Mouse (Mus musculus): ENCODE measurements around the gene Krt10. TPM values are rescaled to one million over a fixed set of nuclear protein-coding genes. Genes with fewer than 3 reads are reported as not detected.

The Krt10 gene
- polyA plus RNA-seq, 1 experiment from 2014 or later: 34.6 TPM

DNA sequence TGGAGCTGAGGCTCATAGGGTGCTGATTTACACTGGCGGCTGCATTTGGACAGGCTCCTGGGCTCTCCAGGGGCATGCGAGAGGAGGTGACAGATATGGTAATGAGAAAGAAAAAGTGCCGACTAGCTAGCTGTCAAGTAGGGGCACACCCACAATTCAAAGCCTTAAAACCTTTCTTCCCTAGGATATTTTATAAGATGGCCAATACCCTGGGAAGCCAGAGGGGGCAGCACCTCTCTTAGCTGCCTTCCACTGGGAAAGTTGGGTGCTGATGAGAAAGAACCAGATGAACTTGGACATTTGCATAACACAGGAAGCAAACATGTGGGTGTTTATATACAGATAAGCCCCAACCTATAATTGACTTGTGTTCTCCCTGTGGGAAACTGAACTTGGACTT, 19.9 kb downstream of the Krt10 start:
- Histone ChIP-seq H3K9me3 (no peaks in the 10 kb centered on the region), H3K9ac (no peak overlapping the region), H3K4me2 (replicated peaks) (no peak overlapping the region), H3K27ac (no peak overlapping the region), H3K4me3 (no peak overlapping the region), H3K36me3 (no peaks in the 10 kb centered on the region), H3K27me3 (0 out of 2 replicates have a peak, but pooled peaks cover 2% of the 10 kb centered on the region), H3K4me1 (no peaks in the 10 kb centered on the region)
- 19% methylated on average over 3 of the region's 3 CpGs for WGBS
- no peak for ATAC-seq (ENCODE audit: insufficient number of reproducible peaks, insufficient read depth, low FRiP score, low TSS enrichment)

DNA sequence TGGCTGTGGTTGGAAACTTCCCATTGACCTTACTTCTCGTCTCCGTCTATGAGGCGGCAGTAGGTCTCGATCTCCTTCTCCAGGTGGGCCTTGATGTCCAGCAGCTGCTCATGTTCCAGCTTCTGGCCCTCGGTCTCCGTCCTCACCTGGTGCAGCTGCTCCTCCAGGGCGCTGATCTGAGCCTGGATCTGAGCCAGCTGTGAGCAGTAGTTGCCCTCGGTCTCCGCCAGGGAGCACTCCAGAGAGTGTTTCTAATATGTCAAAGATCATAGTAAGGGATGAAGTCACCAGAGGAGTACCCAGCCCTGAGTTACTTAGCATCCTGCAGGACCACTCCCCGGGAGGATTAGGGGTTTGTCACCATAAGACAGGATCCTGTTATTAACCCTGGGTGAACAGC, 22.4 kb downstream of the Krt10 start:
- H3K36me3 ChIP-seq: no peaks in the 10 kb centered on the region
- H3K9ac ChIP-seq: no peak overlapping the region
- 0 out of 2 replicates have a peak, but pooled peaks cover 2% of the 10 kb centered on the region for H3K27me3 ChIP-seq
- 45% methylated on average over 10 of the region's 10 CpGs for WGBS
- no peak overlapping the region for H3K4me3 ChIP-seq
- no peak overlapping the region for H3K4me2 ChIP-seq (replicated peaks)
- no peak overlapping the region for H3K27ac ChIP-seq
- no peaks in the 10 kb centered on the region for H3K4me1 ChIP-seq
- H3K9me3 ChIP-seq: no peaks in the 10 kb centered on the region
- ATAC-seq (ENCODE audit: insufficient number of reproducible peaks, insufficient read depth, low FRiP score, low TSS enrichment): no peak

DNA sequence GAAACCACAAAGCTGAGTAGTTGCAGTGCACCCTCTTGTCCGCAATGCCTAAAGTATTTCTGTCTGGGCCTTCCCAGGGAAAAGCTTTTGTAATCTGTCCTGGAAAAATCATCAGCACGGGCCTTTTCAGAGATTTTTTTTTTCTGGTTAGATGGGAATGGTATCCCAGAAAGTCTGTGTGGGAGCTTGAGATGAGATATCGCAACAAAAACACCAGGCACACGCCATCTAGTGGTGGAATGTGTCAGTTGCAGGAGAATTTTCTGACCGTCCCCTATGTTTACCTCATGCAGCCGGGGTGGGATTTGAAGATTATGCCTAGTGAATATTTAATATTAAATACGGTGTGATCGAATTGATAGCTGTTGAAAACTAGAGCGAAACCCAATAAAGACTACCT, 24.8 kb downstream of the Krt10 start:
- no peak for ATAC-seq (ENCODE audit: insufficient number of reproducible peaks, insufficient read depth, low FRiP score, low TSS enrichment)
- no peak overlapping the region for H3K9ac ChIP-seq
- no peak overlapping the region for H3K4me3 ChIP-seq
- no peak overlapping the region for H3K4me2 ChIP-seq (replicated peaks)
- H3K9me3 ChIP-seq: no peaks in the 10 kb centered on the region
- no peaks in the 10 kb centered on the region for H3K27me3 ChIP-seq
- WGBS: 29% methylated on average over 9 of the region's 9 CpGs
- H3K4me1 ChIP-seq: no peaks in the 10 kb centered on the region
- H3K27ac ChIP-seq: no peak overlapping the region
- H3K36me3 ChIP-seq: no peaks in the 10 kb centered on the region

- H3K4me2 ChIP-seq (replicated peaks): no peak overlapping the region
- no peak overlapping the region for H3K4me3 ChIP-seq
- no peak overlapping the region for H3K27ac ChIP-seq
- H3K9me3 ChIP-seq: no peaks in the 10 kb centered on the region
- WGBS: 87% methylated on average over 8 of the region's 8 CpGs
- no peaks in the 10 kb centered on the region for H3K36me3 ChIP-seq
- no peaks in the 10 kb centered on the region for H3K27me3 ChIP-seq
- H3K9ac ChIP-seq: no peak overlapping the region
- ATAC-seq (ENCODE audit: insufficient number of reproducible peaks, insufficient read depth, low FRiP score, low TSS enrichment): no peak
- H3K4me1 ChIP-seq: no peaks in the 10 kb centered on the region
Observed at GRCm38 (mm10) chr11:99361423-99361822, 27.7 kb downstream of the Krt10 start.

GRCm38 (mm10) chr11:99351004-99351403, 38.2 kb downstream of the Krt10 start, which contains the start of gene Krt27:
Gene Krt27 (minus strand): TSS chr11:99351104.
- Histone ChIP-seq H3K4me1 (no peaks in the 10 kb centered on the region), H3K4me2 (replicated peaks) (no peak within 1 kb of the TSS), H3K27me3 (no peaks in the 10 kb centered on the region), H3K27ac (no peak within 1 kb of the TSS), H3K4me3 (no peak within 1 kb of the TSS), H3K36me3 (no peaks in the 10 kb centered on the region), H3K9me3 (no peaks in the 10 kb centered on the region), H3K9ac (no peak within 1 kb of the TSS)
- ATAC-seq (ENCODE audit: insufficient number of reproducible peaks, insufficient read depth, low FRiP score, low TSS enrichment): no peak
- 83% methylated on average over 12 of the region's 12 CpGs for WGBS

DNA sequence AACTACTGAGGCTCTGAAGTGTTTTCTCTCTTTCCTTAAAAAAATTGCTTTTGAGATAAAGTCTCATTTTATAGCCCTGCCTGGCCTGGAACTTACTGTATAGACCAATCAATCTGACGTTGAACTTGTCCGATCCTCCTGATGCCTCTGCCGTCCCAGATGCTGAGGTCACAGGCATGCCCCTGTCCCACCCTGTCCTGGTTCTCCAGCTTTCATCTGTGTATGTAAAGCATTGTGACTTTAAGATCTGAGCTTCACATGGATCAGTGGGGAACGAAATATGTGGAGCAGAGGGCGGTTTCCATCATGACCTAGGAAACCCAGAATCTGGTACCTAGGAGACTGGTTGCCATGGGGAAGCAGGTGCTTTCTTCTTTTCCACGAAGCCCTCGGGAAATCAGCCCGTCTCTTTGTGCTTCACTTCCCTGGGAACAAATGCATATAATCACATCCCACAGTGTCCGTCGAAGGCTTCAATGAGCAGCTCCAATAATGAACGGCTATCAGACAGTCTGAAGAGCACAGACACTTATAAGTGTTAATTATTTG, 49.8 kb downstream of the Krt10 start:
- Histone ChIP-seq H3K9ac (no peak overlapping the region), H3K27ac (no peak overlapping the region)

DNA sequence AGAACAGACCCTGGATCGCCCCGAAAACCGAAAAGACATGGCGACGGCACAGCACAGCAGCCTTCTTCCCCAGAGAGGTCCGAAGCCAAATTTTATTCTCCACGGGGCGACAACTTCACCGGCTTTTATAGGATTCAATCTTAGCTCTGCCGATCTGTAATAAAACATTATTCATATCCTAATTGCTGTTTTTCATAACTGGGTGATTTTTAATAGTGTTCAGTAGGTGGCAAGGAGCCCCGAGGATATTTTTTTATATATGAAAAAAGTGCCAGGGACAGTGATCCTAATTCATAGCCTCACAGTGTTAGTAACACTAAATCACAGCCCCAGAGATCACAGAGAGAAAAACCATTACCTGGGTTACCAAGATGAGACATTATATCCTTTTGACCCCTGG, 51.3 kb downstream of the Krt10 start, which contains the start of gene Krt26:
Gene Krt26, minus strand, starts transcription at position 101 of the 400 bp plus-strand sequence.
- WGBS: 93% methylated on average over 11 of the region's 11 CpGs
- Histone ChIP-seq H3K4me1 (no peaks in the 10 kb centered on the region), H3K4me2 (replicated peaks) (no peak within 1 kb of the TSS), H3K4me3 (no peak within 1 kb of the TSS), H3K9ac (no peak within 1 kb of the TSS), H3K27ac (no peak within 1 kb of the TSS), H3K36me3 (no peaks in the 10 kb centered on the region), H3K9me3 (no peaks in the 10 kb centered on the region), H3K27me3 (no peaks in the 10 kb centered on the region)
- no peak for ATAC-seq (ENCODE audit: insufficient number of reproducible peaks, insufficient read depth, low FRiP score, low TSS enrichment)

More for the DNA sequence above, 49.8 kb downstream of the Krt10 start:
- no peaks in the 10 kb centered on the region for H3K27me3 ChIP-seq
- H3K4me3 ChIP-seq: no peak overlapping the region
- H3K4me1 ChIP-seq: no peaks in the 10 kb centered on the region
- 82% methylated on average over 11 of the region's 11 CpGs for WGBS
- no peaks in the 10 kb centered on the region for H3K36me3 ChIP-seq
- ATAC-seq (ENCODE audit: insufficient number of reproducible peaks, insufficient read depth, low FRiP score, low TSS enrichment): no peak
- H3K4me2 ChIP-seq (replicated peaks): no peak overlapping the region
- H3K9me3 ChIP-seq: no peaks in the 10 kb centered on the region

Other genes starting within 250 kb of the Krt10 start
- 0.81 TPM in 2 replicates for gene Ccr7, start 234.3 kb downstream of the Krt10 start, polyA plus RNA-seq (2016; fragmentation: Nextera tagmentation; extraction: Ambion mirVana)
- 329 and 340 TPM in 2 replicates for gene Smarce1, start 158.3 kb downstream of the Krt10 start, polyA plus RNA-seq (2016; fragmentation: Nextera tagmentation; extraction: Ambion mirVana)
- gene Krt222, start 145.3 kb downstream of the Krt10 start, polyA plus RNA-seq (2016; fragmentation: Nextera tagmentation; extraction: Ambion mirVana): 0.38 and 0.58 TPM in 2 replicates
- gene Krt24, start 104.1 kb downstream of the Krt10 start, polyA plus RNA-seq (2016; fragmentation: Nextera tagmentation; extraction: Ambion mirVana): 0.33 and 0.51 TPM in 2 replicates
- gene Krt25, start 66.4 kb downstream of the Krt10 start, polyA plus RNA-seq (2016; fragmentation: Nextera tagmentation; extraction: Ambion mirVana): not detected in 2 replicates
- gene Krt26, start 51.4 kb downstream of the Krt10 start, polyA plus RNA-seq (2016; fragmentation: Nextera tagmentation; extraction: Ambion mirVana): not detected in 2 replicates
- gene Krt27, start 38.3 kb downstream of the Krt10 start, polyA plus RNA-seq (2016; fragmentation: Nextera tagmentation; extraction: Ambion mirVana): not detected in 2 replicates
- 0.18 and 0.29 TPM in 2 replicates for gene Krt28, start 14.5 kb downstream of the Krt10 start, polyA plus RNA-seq (2016; fragmentation: Nextera tagmentation; extraction: Ambion mirVana)
- not detected in 2 replicates for gene Krt12, start 32.9 kb upstream of the Krt10 start, polyA plus RNA-seq (2016; fragmentation: Nextera tagmentation; extraction: Ambion mirVana)
- 0.40 and 0.42 TPM in 2 replicates for gene Krt20, start 48.8 kb upstream of the Krt10 start, polyA plus RNA-seq (2016; fragmentation: Nextera tagmentation; extraction: Ambion mirVana)
- 0.61 and 2.4 TPM in 2 replicates for gene Krt23, start 103.8 kb upstream of the Krt10 start, polyA plus RNA-seq (2016; fragmentation: Nextera tagmentation; extraction: Ambion mirVana)
- not detected in 2 replicates for gene Krt39, start 132.0 kb upstream of the Krt10 start, polyA plus RNA-seq (2016; fragmentation: Nextera tagmentation; extraction: Ambion mirVana)
- not detected in 2 replicates for gene Krt40, start 153.8 kb upstream of the Krt10 start, polyA plus RNA-seq (2016; fragmentation: Nextera tagmentation; extraction: Ambion mirVana)
- gene Krtap3-3, start 161.5 kb upstream of the Krt10 start, polyA plus RNA-seq (2016; fragmentation: Nextera tagmentation; extraction: Ambion mirVana): not detected in 2 replicates
- gene Krtap3-2, start 167.5 kb upstream of the Krt10 start, polyA plus RNA-seq (2016; fragmentation: Nextera tagmentation; extraction: Ambion mirVana): not detected in 2 replicates
- gene Gm11939, start 170.1 kb upstream of the Krt10 start, polyA plus RNA-seq (2016; fragmentation: Nextera tagmentation; extraction: Ambion mirVana): not detected in 2 replicates
- gene Krtap3-1, start 177.3 kb upstream of the Krt10 start, polyA plus RNA-seq (2016; fragmentation: Nextera tagmentation; extraction: Ambion mirVana): not detected in 2 replicates
- not detected in 2 replicates for gene Krtap1-5, start 191.7 kb upstream of the Krt10 start, polyA plus RNA-seq (2016; fragmentation: Nextera tagmentation; extraction: Ambion mirVana)
- gene Krtap1-4, start 194.3 kb upstream of the Krt10 start, polyA plus RNA-seq (2016; fragmentation: Nextera tagmentation; extraction: Ambion mirVana): not detected in 2 replicates
- gene Krtap1-3, start 202.0 kb upstream of the Krt10 start, polyA plus RNA-seq (2016; fragmentation: Nextera tagmentation; extraction: Ambion mirVana): not detected in 2 replicates
- not detected in 2 replicates for gene Krtap9-3, start 208.7 kb upstream of the Krt10 start, polyA plus RNA-seq (2016; fragmentation: Nextera tagmentation; extraction: Ambion mirVana)
- not detected in 2 replicates for gene Gm11938, start 213.9 kb upstream of the Krt10 start, polyA plus RNA-seq (2016; fragmentation: Nextera tagmentation; extraction: Ambion mirVana)
- not detected in 2 replicates for gene Gm11937, start 220.8 kb upstream of the Krt10 start, polyA plus RNA-seq (2016; fragmentation: Nextera tagmentation; extraction: Ambion mirVana)
- gene Krtap2-4, start 225.5 kb upstream of the Krt10 start, polyA plus RNA-seq (2016; fragmentation: Nextera tagmentation; extraction: Ambion mirVana): not detected in 2 replicates
- gene Gm11562, start 231.1 kb upstream of the Krt10 start, polyA plus RNA-seq (2016; fragmentation: Nextera tagmentation; extraction: Ambion mirVana): not detected in 2 replicates
- not detected in 2 replicates for gene Krtap4-1, start 238.9 kb upstream of the Krt10 start, polyA plus RNA-seq (2016; fragmentation: Nextera tagmentation; extraction: Ambion mirVana)
- gene Krtap4-2, start 245.7 kb upstream of the Krt10 start, polyA plus RNA-seq (2016; fragmentation: Nextera tagmentation; extraction: Ambion mirVana): not detected in 2 replicates

All from embryonic facial prominence, embryonic 12.5 days (tissue).